9 mouse cellular contexts compared by ENCODE assay signal in genomic region chr14:55826142-55826541, GRCm38 (mm10). TPM values are rescaled to one million over a fixed set of nuclear protein-coding genes. Genes with fewer than 3 reads are reported as not detected.
DNase-seq lines count a peak whose midpoint lies in the region; ATAC-seq and TF ChIP-seq lines count a peak whose summit lies in the region.
"Had no signal": no experiment of that assay in that cellular context is flagged by ENCODE, and none has a peak within 500 bp of the region (broad histone marks: within the 10 kb centered on the region; RNA-seq: fewer than 3 reads in every experiment).

No protein-coding gene starts in this region.

- peak overlapping the region; percentile 34; the same call in 1 of the 2 replicates for H3K9ac ChIP-seq in heart, postnatal 0 days (replicated peaks; ENCODE audit: low read depth, low read length)

- no peak for TF ChIP-seq EP300 in heart, postnatal 0 days (IDR thresholded peaks at IDR 0.05; ENCODE audit: low read depth)

- peaks cover 77% of the 10 kb centered on the region for H3K4me1 ChIP-seq in embryonic facial prominence, embryonic 10.5 days
- H3K4me1 ChIP-seq in heart, postnatal 0 days (ENCODE audit: control insufficient read depth, insufficient read depth): peaks cover 17% of the 10 kb centered on the region; the same call in 1 of the 2 replicates
- peaks cover 63% of the 10 kb centered on the region for H3K4me1 ChIP-seq in midbrain, embryonic 10.5 days
- peaks cover 3% of the 10 kb centered on the region; the same call in 1 of the 2 replicates for H3K4me1 ChIP-seq in lung, adult 2 months (ENCODE audit: control insufficient read depth, insufficient read depth, low read length)

- H3K4me3 ChIP-seq in embryonic facial prominence, embryonic 10.5 days: peak overlapping the region; percentile 83
- peak overlapping the region; percentile 70 for H3K4me3 ChIP-seq in heart, postnatal 0 days (ENCODE audit: low read depth, low read length)
- peak overlapping the region; percentile 75 for H3K4me3 ChIP-seq in midbrain, embryonic 10.5 days
- H3K4me3 ChIP-seq in lung, adult 2 months (replicated peaks; ENCODE audit: extremely low read depth, low read depth, low read length): no peak overlapping the region

- no peaks in the 10 kb centered on the region for H3K9me3 ChIP-seq in embryonic facial prominence, embryonic 10.5 days
- no peaks in the 10 kb centered on the region for H3K9me3 ChIP-seq in heart, postnatal 0 days (replicated peaks; ENCODE audit: control insufficient read depth, low read length)
- no peaks in the 10 kb centered on the region for H3K9me3 ChIP-seq in midbrain, embryonic 10.5 days (replicated peaks)
- H3K9me3 ChIP-seq: G1E had no signal

- peak overlapping the region; percentile 94 for H3K4me2 ChIP-seq in heart, postnatal 0 days (ENCODE audit: low read depth, low read length)

- peak overlapping the region; percentile 98 for H3K27ac ChIP-seq in embryonic facial prominence, embryonic 10.5 days (replicated peaks)
- H3K27ac ChIP-seq in heart, postnatal 0 days (ENCODE audit: low read depth): no peak overlapping the region
- H3K27ac ChIP-seq in midbrain, embryonic 10.5 days (replicated peaks): peak overlapping the region; percentile 95

- no peak for ATAC-seq in heart, postnatal 0 days (ENCODE audit: insufficient read depth, low read depth)

- TF ChIP-seq CTCF in heart, postnatal 0 days (IDR thresholded peaks at IDR 0.05; ENCODE audit: low read depth): no peak
- TF ChIP-seq CTCF in lung, adult 2 months (IDR thresholded peaks at IDR 0.05; ENCODE audit: insufficient read depth, low read length): no peak

- peaks cover 50% of the 10 kb centered on the region for H3K36me3 ChIP-seq in embryonic facial prominence, embryonic 10.5 days (replicated peaks)
- no peaks in the 10 kb centered on the region for H3K36me3 ChIP-seq in heart, postnatal 0 days (replicated peaks; ENCODE audit: control insufficient read depth, insufficient read depth, low read length)
- peaks cover 12% of the 10 kb centered on the region; the same call in 1 of the 2 replicates for H3K36me3 ChIP-seq in midbrain, embryonic 10.5 days
- H3K36me3 ChIP-seq: G1E had no signal

- DNase-seq in kidney, adult 11 months: peak; percentile 1
- DNase-seq in kidney, postnatal 36 days: no peak
- no peak for DNase-seq in embryonic facial prominence, embryonic 10.5 days (ENCODE audit: low spot score)
- no peak for DNase-seq in heart, postnatal 0 days (ENCODE audit: low spot score)
- no peak for DNase-seq in midbrain, embryonic 10.5 days (ENCODE audit: low spot score)
- no peak for DNase-seq in layer of hippocampus, postnatal 14 days (ENCODE audit: low spot score in 2 of 2)
- DNase-seq in lung, adult 2 months: no peak
- DNase-seq in adrenal gland, postnatal 10 days: no peak

- WGBS in embryonic facial prominence, embryonic 10.5 days: 2% methylated on average over 15 of the region's 15 CpGs
- 8% methylated on average over 15 of the region's 15 CpGs for WGBS in heart, postnatal 0 days
- 3% methylated on average over 15 of the region's 15 CpGs for WGBS in midbrain, embryonic 10.5 days
- 37% methylated on average over 15 of the region's 15 CpGs for WGBS in lung, adult 2 months

- TF ChIP-seq POLR2A in lung, adult 2 months (IDR thresholded peaks at IDR 0.05; ENCODE audit: borderline replicate concordance, extremely low read depth, low read depth, low read length): no peak

- peaks cover 28% of the 10 kb centered on the region for H3K27me3 ChIP-seq in embryonic facial prominence, embryonic 10.5 days (replicated peaks; ENCODE audit: low read depth, poor library complexity, severe bottlenecking)
- peaks cover 16% of the 10 kb centered on the region for H3K27me3 ChIP-seq in heart, postnatal 0 days (ENCODE audit: control insufficient read depth, insufficient read depth, low read length)
- H3K27me3 ChIP-seq in midbrain, embryonic 10.5 days (ENCODE audit: low read depth, poor library complexity, severe bottlenecking): peaks cover 48% of the 10 kb centered on the region

RNA-seq across cellular contexts. Expression of gene Nfatc4, which starts 3.2 kb away (rescaled TPM):
- polyA plus RNA-seq in embryonic facial prominence, embryonic 10.5 days (2016; fragmentation: Nextera tagmentation; extraction: Ambion mirVana): 94.5 and 113 TPM in 2 replicates
- 6.5 and 8.5 TPM in 2 replicates for total RNA-seq in heart, postnatal 0 days (2014; rRNA removed; ENCODE audit: low replicate concordance)
- polyA plus RNA-seq in heart, postnatal 0 days (2015; fragmentation: Nextera tagmentation; extraction: Ambion mirVana): 3.4 and 4.0 TPM in 2 replicates
- 22.0 and 24.6 TPM in 2 replicates for polyA plus RNA-seq in midbrain, embryonic 10.5 days (2016; fragmentation: Nextera tagmentation; extraction: Ambion mirVana)
- total RNA-seq in layer of hippocampus, postnatal 14 days (2021): 1 to 10 TPM; 3.5 to 4.0 TPM
- 26.4 and 27.3 TPM in 2 replicates for polyA plus RNA-seq in lung, adult 2 months (2012; rRNA removed)
- total RNA-seq in adrenal gland, postnatal 10 days (2021): 10 to 100 TPM; 23.5 to 28.2 TPM
- polyA plus RNA-seq: G1E had no signal

RNA-seq across cellular contexts. Expression of gene Nynrin, which starts 27.7 kb away (rescaled TPM):
- 36.0 and 38.1 TPM in 2 replicates for polyA plus RNA-seq in embryonic facial prominence, embryonic 10.5 days (2016; fragmentation: Nextera tagmentation; extraction: Ambion mirVana)
- total RNA-seq in heart, postnatal 0 days (2014; rRNA removed; ENCODE audit: low replicate concordance): 27.6 and 29.0 TPM in 2 replicates
- polyA plus RNA-seq in heart, postnatal 0 days (2015; fragmentation: Nextera tagmentation; extraction: Ambion mirVana): 3.9 and 4.7 TPM in 2 replicates
- 22.3 and 25.1 TPM in 2 replicates for polyA plus RNA-seq in midbrain, embryonic 10.5 days (2016; fragmentation: Nextera tagmentation; extraction: Ambion mirVana)
- total RNA-seq in layer of hippocampus, postnatal 14 days (2021): 10 to 100 TPM; 11.3 to 11.4 TPM
- polyA plus RNA-seq in lung, adult 2 months (2012; rRNA removed): 9.4 and 12.4 TPM in 2 replicates
- 10 to 100 TPM; 20.7 to 24.4 TPM for total RNA-seq in adrenal gland, postnatal 10 days (2021)

RNA-seq across cellular contexts. Expression of gene Ripk3, which starts 37.5 kb away (rescaled TPM):
- polyA plus RNA-seq in embryonic facial prominence, embryonic 10.5 days (2016; fragmentation: Nextera tagmentation; extraction: Ambion mirVana): 21.4 and 24.1 TPM in 2 replicates
- total RNA-seq in heart, postnatal 0 days (2014; rRNA removed; ENCODE audit: low replicate concordance): 8.5 and 16.3 TPM in 2 replicates
- polyA plus RNA-seq in heart, postnatal 0 days (2015; fragmentation: Nextera tagmentation; extraction: Ambion mirVana): 9.3 and 9.4 TPM in 2 replicates
- 6.9 and 7.1 TPM in 2 replicates for polyA plus RNA-seq in midbrain, embryonic 10.5 days (2016; fragmentation: Nextera tagmentation; extraction: Ambion mirVana)
- total RNA-seq in layer of hippocampus, postnatal 14 days (2021): under 1 TPM; 0.37 to 0.43 TPM
- polyA plus RNA-seq in lung, adult 2 months (2012; rRNA removed): 7.5 and 10.0 TPM in 2 replicates
- 1 to 10 TPM; 8.3 to 9.1 TPM for total RNA-seq in adrenal gland, postnatal 10 days (2021)

RNA-seq across cellular contexts. Expression of gene Adcy4, which starts 42.2 kb away (rescaled TPM):
- polyA plus RNA-seq in embryonic facial prominence, embryonic 10.5 days (2016; fragmentation: Nextera tagmentation; extraction: Ambion mirVana): 10.7 and 11.4 TPM in 2 replicates
- total RNA-seq in heart, postnatal 0 days (2014; rRNA removed; ENCODE audit: low replicate concordance): 16.2 and 17.4 TPM in 2 replicates
- 10.6 TPM in 2 replicates for polyA plus RNA-seq in heart, postnatal 0 days (2015; fragmentation: Nextera tagmentation; extraction: Ambion mirVana)
- 5.4 and 6.5 TPM in 2 replicates for polyA plus RNA-seq in midbrain, embryonic 10.5 days (2016; fragmentation: Nextera tagmentation; extraction: Ambion mirVana)
- total RNA-seq in layer of hippocampus, postnatal 14 days (2021): 1 to 10 TPM; 3.9 to 4.2 TPM
- polyA plus RNA-seq in lung, adult 2 months (2012; rRNA removed): 157 and 169 TPM in 2 replicates
- total RNA-seq in adrenal gland, postnatal 10 days (2021): 10 to 100 TPM; 10.3 to 12.6 TPM

RNA-seq across cellular contexts. Expression of gene Cbln3, which starts 58.0 kb away (rescaled TPM):
- polyA plus RNA-seq in embryonic facial prominence, embryonic 10.5 days (2016; fragmentation: Nextera tagmentation; extraction: Ambion mirVana): 0.09 and 0.15 TPM in 2 replicates
- total RNA-seq in heart, postnatal 0 days (2014; rRNA removed; ENCODE audit: low replicate concordance): 0.73 and 2.5 TPM in 2 replicates
- polyA plus RNA-seq in heart, postnatal 0 days (2015; fragmentation: Nextera tagmentation; extraction: Ambion mirVana): 0.47 and 0.68 TPM in 2 replicates
- polyA plus RNA-seq in midbrain, embryonic 10.5 days (2016; fragmentation: Nextera tagmentation; extraction: Ambion mirVana): 0.14 and 0.16 TPM in 2 replicates
- total RNA-seq in layer of hippocampus, postnatal 14 days (2021): under 1 TPM; 0.38 to 0.69 TPM
- 0.15 and 0.34 TPM in 2 replicates for polyA plus RNA-seq in lung, adult 2 months (2012; rRNA removed)
- total RNA-seq in adrenal gland, postnatal 10 days (2021): under 1 TPM; 0.15 to 0.48 TPM
